In the genomic region with DNA sequence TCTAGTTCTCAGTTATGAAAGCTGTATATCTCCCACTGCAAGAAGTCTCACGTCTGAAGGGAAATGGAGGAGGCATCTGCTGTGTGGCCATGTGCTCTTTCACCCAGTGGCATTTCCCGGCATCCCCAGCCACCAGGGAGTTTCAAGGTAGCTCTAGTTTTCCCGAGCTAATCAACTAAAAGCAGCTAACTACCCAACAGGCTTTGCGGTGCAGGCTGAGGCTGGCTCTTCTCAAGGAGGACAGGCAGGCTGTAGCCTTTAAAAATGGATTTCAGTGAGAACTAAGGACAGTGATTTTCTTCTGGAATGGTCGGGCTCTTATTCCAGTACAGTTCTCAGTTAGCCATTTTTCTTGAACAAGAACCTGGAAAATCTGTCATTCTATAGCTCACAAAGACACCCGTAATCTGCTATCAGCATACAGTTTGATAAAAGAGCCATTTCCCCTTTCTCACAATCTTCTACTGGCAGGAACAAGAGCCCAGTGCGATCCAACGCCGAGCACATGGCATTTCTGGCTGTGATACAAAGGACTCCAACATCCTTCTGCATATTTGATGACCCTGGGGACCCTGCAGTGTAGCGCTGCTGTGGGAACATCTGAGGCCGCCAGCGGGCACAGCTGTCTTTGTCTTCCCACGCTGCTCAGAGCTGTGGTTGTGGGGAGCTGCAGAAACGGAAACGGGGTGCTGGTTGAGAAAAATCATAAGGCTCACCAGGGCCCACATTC, we compare ENCODE assay signal across 9 mouse cellular contexts.
DNase-seq lines count a peak whose midpoint lies in the region; ATAC-seq and TF ChIP-seq lines count a peak whose summit lies in the region.
"Had no signal": no experiment of that assay in that cellular context is flagged by ENCODE, and none has a peak within 500 bp of the region (broad histone marks: within the 10 kb centered on the region; RNA-seq: fewer than 3 reads in every experiment).

No protein-coding gene starts in this region.

- H3K36me3 ChIP-seq in hindbrain, embryonic 15.5 days, result no peaks in the 10 kb centered on the region

- H3K27me3 ChIP-seq in hindbrain, embryonic 15.5 days, result no peaks in the 10 kb centered on the region

- H3K4me2 ChIP-seq in hindbrain, embryonic 15.5 days, result peak overlapping the region; percentile 39

- ATAC-seq in hindbrain, embryonic 15.5 days (ENCODE audit: low FRiP score, low read depth), result peak; percentile 89; the same call in 1 of the 2 replicates
- ATAC-seq in megakaryocyte-erythroid progenitor cell, adult 5-6 weeks (replicated peaks; ENCODE audit: low FRiP score, low TSS enrichment, poor library complexity, severe bottlenecking), result peak; percentile 89
- no peak for ATAC-seq in monocyte, adult 5-6 weeks (replicated peaks; ENCODE audit: insufficient number of reproducible peaks, low FRiP score, low TSS enrichment, poor library complexity, severe bottlenecking)

- peak overlapping the region; percentile 35 for H3K27ac ChIP-seq in gastrocnemius, adult 2 months
- H3K27ac ChIP-seq in hindbrain, embryonic 15.5 days (replicated peaks), result peak overlapping the region; percentile 67
- H3K27ac ChIP-seq: macrophage had no signal

- H3K9ac ChIP-seq in hindbrain, embryonic 15.5 days, result no peak overlapping the region

- no peaks in the 10 kb centered on the region for H3K9me3 ChIP-seq in hindbrain, embryonic 15.5 days

- TF ChIP-seq CTCF in gastrocnemius, adult 2 months (IDR thresholded peaks at IDR 0.05), result no peak

- intact Hi-C loops in gastrocnemius, adult 2 months (cut with DNase I), result loop anchor here (10.0 kb wide), 1 partner anchor 115 kb away; no protein-coding TSS in a partner anchor

- peak; percentile 57 to 59 for DNase-seq in B cell, adult 2 months
- peak; percentile 38 for DNase-seq in c-Kit-positive CD71-negative TER-119-negative erythroid progenitor cells, embryonic 14.5 days (ENCODE audit: low read depth)
- DNase-seq in gastrocnemius, adult 2 months, result peak; percentile 35
- DNase-seq in left cerebral cortex, adult 8-10 months (ENCODE audit: low spot score in 2 of 2), result peak; percentile 14 to 15
- DNase-seq in spleen, adult 18-20 months, result peak; percentile 43 to 51

- WGBS in hindbrain, embryonic 15.5 days, result 11% methylated on average over 15 of the region's 15 CpGs

- peaks cover 11% of the 10 kb centered on the region for H3K4me1 ChIP-seq in hindbrain, embryonic 15.5 days (replicated peaks)

- peak overlapping the region; percentile 36 for H3K4me3 ChIP-seq in gastrocnemius, adult 2 months
- H3K4me3 ChIP-seq in hindbrain, embryonic 15.5 days, result no peak overlapping the region
